In genomic region chr2:149768551-149768950, GRCm38 (mm10) we compare ENCODE assay signal across 16 mouse cellular contexts.
DNase-seq lines count a peak whose midpoint lies in the region; ATAC-seq lines count a peak whose summit lies in the region.
"Had no signal": no experiment of that assay in that cellular context is flagged by ENCODE, and none has a peak within 500 bp of the region (broad histone marks: within the 10 kb centered on the region; RNA-seq: fewer than 3 reads in every experiment).

No protein-coding gene starts in this region.

- peak; percentile 61; the same call in 1 of the 2 replicates for ATAC-seq in forebrain, embryonic 14.5 days
- ATAC-seq in hindbrain, embryonic 14.5 days (ENCODE audit: low FRiP score), result no peak
- no peak for ATAC-seq in cerebellum, adult (ENCODE audit: insufficient number of reproducible peaks, low FRiP score, low TSS enrichment)
- ATAC-seq: midbrain, embryonic 15.5 days had no signal

- H3K36me3 ChIP-seq in forebrain, embryonic 14.5 days (ENCODE audit: control insufficient read depth, insufficient read depth, low read length), result no peaks in the 10 kb centered on the region
- H3K36me3 ChIP-seq in forebrain, embryonic 10.5 days (replicated peaks), result no peaks in the 10 kb centered on the region
- no peaks in the 10 kb centered on the region for H3K36me3 ChIP-seq in hindbrain, embryonic 14.5 days (replicated peaks; ENCODE audit: control insufficient read depth, insufficient read depth)
- H3K36me3 ChIP-seq: embryonic facial prominence, embryonic 13.5 days; midbrain, embryonic 15.5 days had no signal

- DNase-seq in forebrain, embryonic 14.5 days (ENCODE audit: low spot score), result peak; percentile 50
- no peak for DNase-seq in forebrain, embryonic 10.5 days (ENCODE audit: extremely low spot score, low spot score)
- peak; percentile 19 to 24 for DNase-seq in frontal cortex, postnatal 25 days (ENCODE audit: low spot score in 2 of 2)
- peak; percentile 6 to 38 for DNase-seq in layer of hippocampus, postnatal 25 days (ENCODE audit: extremely low spot score in 1 of 2, low spot score in 1 of 2)
- DNase-seq in right cerebral cortex, postnatal 10 days (ENCODE audit: low spot score in 2 of 2), result peak; percentile 71 to 89
- no peak for DNase-seq in hindbrain, embryonic 14.5 days (ENCODE audit: low spot score)
- no peak for DNase-seq in kidney, adult 11 months
- DNase-seq: cerebellum, postnatal 10 days; gastrocnemius, adult 2 months; heart, postnatal 14 days; kidney, postnatal 14 days; lung, adult 18-20 months; lung, postnatal 4 days had no signal

- no peak overlapping the region for H3K27ac ChIP-seq in forebrain, embryonic 14.5 days (ENCODE audit: low read depth, low read length)
- no peak overlapping the region for H3K27ac ChIP-seq in forebrain, embryonic 10.5 days
- no peak overlapping the region for H3K27ac ChIP-seq in hindbrain, embryonic 14.5 days
- H3K27ac ChIP-seq: embryonic facial prominence, embryonic 13.5 days; gastrocnemius, adult 2 months; midbrain, embryonic 15.5 days had no signal

- H3K4me2 ChIP-seq in forebrain, embryonic 14.5 days (ENCODE audit: low read length), result no peak overlapping the region
- no peak overlapping the region for H3K4me2 ChIP-seq in hindbrain, embryonic 14.5 days (replicated peaks)
- H3K4me2 ChIP-seq: embryonic facial prominence, embryonic 13.5 days; midbrain, embryonic 15.5 days had no signal

- WGBS in forebrain, embryonic 14.5 days, result 77% methylated on average over 2 of the region's 2 CpGs
- 85% methylated on average over 2 of the region's 2 CpGs for WGBS in forebrain, embryonic 10.5 days
- 85% methylated on average over 2 of the region's 2 CpGs for WGBS in hindbrain, embryonic 14.5 days

- H3K9ac ChIP-seq in forebrain, embryonic 14.5 days (ENCODE audit: low read length), result no peak overlapping the region
- H3K9ac ChIP-seq in hindbrain, embryonic 14.5 days, result no peak overlapping the region
- H3K9ac ChIP-seq: embryonic facial prominence, embryonic 13.5 days; midbrain, embryonic 15.5 days had no signal

- H3K4me3 ChIP-seq in forebrain, embryonic 14.5 days (ENCODE audit: low read depth, low read length), result no peak overlapping the region
- no peak overlapping the region for H3K4me3 ChIP-seq in forebrain, embryonic 10.5 days
- no peak overlapping the region for H3K4me3 ChIP-seq in hindbrain, embryonic 14.5 days (replicated peaks; ENCODE audit: low read length)
- H3K4me3 ChIP-seq: embryonic facial prominence, embryonic 13.5 days; gastrocnemius, adult 2 months; midbrain, embryonic 15.5 days had no signal

- no peaks in the 10 kb centered on the region for H3K4me1 ChIP-seq in forebrain, embryonic 14.5 days (ENCODE audit: control insufficient read depth, insufficient read depth, low read length)
- no peaks in the 10 kb centered on the region for H3K4me1 ChIP-seq in forebrain, embryonic 10.5 days
- no peaks in the 10 kb centered on the region for H3K4me1 ChIP-seq in hindbrain, embryonic 14.5 days (replicated peaks; ENCODE audit: control insufficient read depth, insufficient read depth, low read length)
- H3K4me1 ChIP-seq: embryonic facial prominence, embryonic 13.5 days; midbrain, embryonic 15.5 days had no signal

- no peaks in the 10 kb centered on the region for H3K27me3 ChIP-seq in forebrain, embryonic 14.5 days (replicated peaks; ENCODE audit: control insufficient read depth, insufficient read depth, low read length)
- no peaks in the 10 kb centered on the region for H3K27me3 ChIP-seq in forebrain, embryonic 10.5 days (ENCODE audit: poor library complexity, severe bottlenecking)
- H3K27me3 ChIP-seq in hindbrain, embryonic 14.5 days (ENCODE audit: control insufficient read depth, insufficient read depth, low read length), result no peaks in the 10 kb centered on the region
- H3K27me3 ChIP-seq: embryonic facial prominence, embryonic 13.5 days; midbrain, embryonic 15.5 days had no signal

- no peaks in the 10 kb centered on the region for H3K9me3 ChIP-seq in forebrain, embryonic 14.5 days (replicated peaks; ENCODE audit: control insufficient read depth, low read length)
- no peaks in the 10 kb centered on the region for H3K9me3 ChIP-seq in forebrain, embryonic 10.5 days
- no peaks in the 10 kb centered on the region for H3K9me3 ChIP-seq in hindbrain, embryonic 14.5 days (ENCODE audit: control insufficient read depth, low read length)
- H3K9me3 ChIP-seq: embryonic facial prominence, embryonic 13.5 days; midbrain, embryonic 15.5 days had no signal

Comparison
In these comparisons a context has a peak if more than half of its experiments do, and no peak if none do; other contexts are left out.
1. DNase-seq: peak in forebrain, embryonic 14.5 days (single experiment), frontal cortex, postnatal 25 days (2 of 2), layer of hippocampus, postnatal 25 days (2 of 2) and right cerebral cortex, postnatal 10 days (2 of 2); none in forebrain, embryonic 10.5 days (single experiment), hindbrain, embryonic 14.5 days (single experiment) and kidney, adult 11 months (single experiment).